Mouse (Mus musculus) cortical plate, adult 2 months (tissue): Measurements from ENCODE around the gene Arrb1.

Experiments
- CTCF ChIP-seq: fragments of 200-500 bp; IDR thresholded peaks from 2 replicates; pipeline ENCODE4 v1.5.1; 2011; ENCODE audit warnings: mild to moderate bottlenecking, control low read depth, low read length; ENCODE audit not compliant: insufficient read depth; ENCODE audit errors: extremely low read depth
- POLR2A ChIP-seq: fragments of 200-500 bp; IDR thresholded peaks from 2 replicates; pipeline ENCODE4 v1.6.1; 2011; ENCODE audit warnings: mild to moderate bottlenecking, low read length, control low read depth; ENCODE audit not compliant: insufficient read depth; ENCODE audit errors: extremely low read depth

DNA sequence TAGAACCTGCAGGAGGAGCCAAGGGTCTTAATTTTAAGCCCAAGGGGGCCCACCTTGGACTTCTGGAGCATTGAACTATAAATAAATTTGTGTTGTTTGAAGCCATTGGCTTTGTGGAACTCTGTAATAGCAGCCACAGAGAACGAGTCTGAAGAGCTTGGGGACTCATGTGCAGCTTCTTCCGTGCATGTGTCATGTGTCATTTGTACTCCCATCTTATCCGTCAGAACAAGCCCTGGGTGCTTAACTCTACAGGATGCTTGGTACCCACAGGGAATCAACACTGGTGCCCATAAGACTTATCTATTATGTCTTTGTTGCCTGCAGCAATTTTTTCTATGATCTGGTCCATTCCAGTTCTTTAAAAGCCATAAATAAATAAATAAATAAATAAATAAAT lies 43.0 kb downstream of the Arrb1 start:
- TF ChIP-seq POLR2A (no peak), CTCF (no peak)
